Mouse (Mus musculus) bone marrow, adult 2 months (tissue): ENCODE data around the gene Mrgpra6.

Source experiments
- CTCF ChIP-seq: fragments of 200-500 bp; IDR thresholded peaks from 2 replicates; pipeline ENCODE4 v1.5.1; 2011; ENCODE audit warnings: low read length, control low read depth; ENCODE audit not compliant: control insufficient read depth, insufficient read depth
- POLR2A ChIP-seq: fragments of 200-500 bp; IDR thresholded peaks from 2 replicates; pipeline ENCODE4 v1.6.1; 2011; ENCODE audit warnings: low read depth, mild to moderate bottlenecking, control low read depth, low read length, borderline replicate concordance; ENCODE audit not compliant: control insufficient read depth

DNA sequence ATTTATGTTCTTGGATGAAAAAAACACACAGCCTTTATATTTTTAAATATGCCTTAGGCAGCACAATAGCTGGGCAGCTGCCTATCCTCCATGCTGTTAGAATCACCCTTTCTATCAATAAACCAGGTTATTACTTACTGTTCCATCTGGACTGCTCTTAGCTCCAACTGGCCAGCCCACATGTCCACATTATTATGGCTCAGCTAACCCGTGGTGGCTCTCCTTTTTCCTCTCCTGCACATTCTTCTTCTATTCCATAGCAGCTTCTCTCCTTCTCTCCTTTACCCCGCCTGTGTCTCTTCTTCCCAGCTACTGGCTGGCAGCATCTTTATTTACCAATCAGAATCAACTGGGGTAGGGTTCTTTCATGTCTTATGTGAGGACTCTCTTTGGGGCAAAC lies 46.3 kb downstream of the Mrgpra6 start:
- TF ChIP-seq CTCF, result no peak
- TF ChIP-seq POLR2A, result no peak
